Mouse (Mus musculus) ES-E14 (cell line): ENCODE data around the gene Zfp266.

Experiments
- CHD2 ChIP-seq: IDR thresholded peaks from 2 replicates; pipeline ENCODE4 v1.6.1; 2014; ENCODE audit warnings: mild to moderate bottlenecking, low read depth, low read length, inconsistent platforms
- HCFC1 ChIP-seq: IDR thresholded peaks from 2 replicates; pipeline ENCODE4 v1.6.1; 2012; ENCODE audit warnings: low read length, inconsistent platforms, borderline replicate concordance; ENCODE audit not compliant: insufficient read depth
- MAFK ChIP-seq: IDR thresholded peaks from 2 replicates; pipeline ENCODE4 v1.6.1; 2014; ENCODE audit warnings: mild to moderate bottlenecking, low read depth, low read length, inconsistent platforms; ENCODE audit not compliant: insufficient read depth
- ZC3H11A ChIP-seq: IDR thresholded peaks from 2 replicates; pipeline ENCODE4 v1.6.1; 2012; ENCODE audit warnings: low read depth, mild to moderate bottlenecking, inconsistent platforms, low read length, borderline replicate concordance
- ZNF384 ChIP-seq: IDR thresholded peaks from 2 replicates; pipeline ENCODE4 v1.6.1; 2012; ENCODE audit warnings: low read depth, low read length, inconsistent platforms

GRCm38 (mm10) chr9:20511645-20512044, 9.6 kb downstream of the Zfp266 start:
- TF ChIP-seq HCFC1 (no peak), CHD2 (no peak), ZNF384 (no peak), MAFK (no peak), ZC3H11A (no peak)
